Mouse (Mus musculus) myocyte (in vitro differentiated cells): Measurements from ENCODE around the gene Rhox7b. TPM values are rescaled to one million over a fixed set of nuclear protein-coding genes. Genes with fewer than 3 reads are reported as not detected.
"Not testable (repeated sequence)": the region's sequence is repeated elsewhere in the genome, so short reads cannot be mapped to it uniquely, and the experiment has no call there.

Experiments used
- H3K27me3 ChIP-seq: one replicate; pipeline ENCODE4 v1.6.1; 2011; ENCODE audit not compliant: control insufficient read depth, insufficient read depth, insufficient read length
- H3K36me3 ChIP-seq: one replicate; pipeline ENCODE4 v1.6.1; 2011; ENCODE audit not compliant: control insufficient read depth, insufficient read depth
- H3K4me2 ChIP-seq: one replicate; pipeline ENCODE4 v1.6.1; 2011; ENCODE audit warnings: low read depth, control low read depth
- H3K4me3 ChIP-seq: one replicate; pipeline ENCODE4 v1.5.1; 2011; ENCODE audit warnings: mild to moderate bottlenecking, control low read depth, moderate library complexity
- H3K79me2 ChIP-seq: one replicate; pipeline ENCODE4 v1.6.1; 2011; ENCODE audit not compliant: control insufficient read depth, insufficient read depth
- H3ac ChIP-seq: one replicate; pipeline ENCODE4 v1.6.1; 2011; ENCODE audit not compliant: control insufficient read depth, insufficient read length
- CEBPB ChIP-seq: IDR thresholded peaks from 2 replicates; pipeline ENCODE4 v1.6.1; 2011; ENCODE audit warnings: mild to moderate bottlenecking, moderate library complexity; ENCODE audit not compliant: poor library complexity, insufficient read depth, severe bottlenecking
- E2F4 ChIP-seq: IDR thresholded peaks from one replicate; pipeline ENCODE4 v1.6.1; 2011; ENCODE audit warnings: mild to moderate bottlenecking, control low read depth, moderate library complexity; ENCODE audit not compliant: insufficient read depth
- MAX ChIP-seq: IDR thresholded peaks from one replicate; pipeline ENCODE4 v1.6.1; 2011; ENCODE audit warnings: low read depth, mild to moderate bottlenecking, control low read depth
- MYOD1 ChIP-seq, 3 experiments: IDR thresholded peaks; one replicate each; pipeline ENCODE4 v1.6.1; 2011; ENCODE audit warnings: control low read depth in 2 of 3, low read depth in 2 of 3, mild to moderate bottlenecking in 2 of 3, moderate library complexity in 1 of 3; ENCODE audit not compliant: insufficient read length in 2 of 3, control insufficient read depth in 1 of 3
- MYOG ChIP-seq, 3 experiments: IDR thresholded peaks; one replicate each; pipeline ENCODE4 v1.6.1; 2011; ENCODE audit warnings: control low read depth in 2 of 3, low read depth in 2 of 3, mild to moderate bottlenecking in 2 of 3; ENCODE audit not compliant: insufficient read length in 2 of 3, control insufficient read depth in 1 of 3, insufficient read depth in 1 of 3
- POLR2A ChIP-seq: IDR thresholded peaks from one replicate; pipeline ENCODE4 v1.6.1; 2011; ENCODE audit warnings: low read depth, mild to moderate bottlenecking, control low read depth, moderate library complexity; ENCODE audit not compliant: insufficient read length
- POLR2AphosphoS2 ChIP-seq: IDR thresholded peaks from one replicate; pipeline ENCODE4 v1.6.1; 2011; ENCODE audit warnings: low read depth, control low read depth; ENCODE audit not compliant: insufficient read length
- REST ChIP-seq: IDR thresholded peaks from one replicate; pipeline ENCODE4 v1.6.1; 2011; ENCODE audit warnings: mild to moderate bottlenecking, control low read depth, moderate library complexity; ENCODE audit not compliant: insufficient read depth, insufficient read length
- SRF ChIP-seq: IDR thresholded peaks from one replicate; pipeline ENCODE4 v1.6.1; 2011; ENCODE audit warnings: low read depth; ENCODE audit not compliant: control insufficient read depth, insufficient read length
- TCF12 ChIP-seq: IDR thresholded peaks from one replicate; pipeline ENCODE4 v1.6.1; 2011; ENCODE audit warnings: mild to moderate bottlenecking, control low read depth; ENCODE audit not compliant: poor library complexity, insufficient read depth, severe bottlenecking
- TCF3 ChIP-seq: IDR thresholded peaks from one replicate; pipeline ENCODE4 v1.6.1; 2011; ENCODE audit warnings: low read depth, control low read depth; ENCODE audit not compliant: insufficient read length
- USF1 ChIP-seq: IDR thresholded peaks from one replicate; pipeline ENCODE4 v1.6.1; 2011; ENCODE audit warnings: low read depth, mild to moderate bottlenecking, control low read depth, moderate library complexity
- polyA plus RNA-seq: library from polyadenylated mRNA; unstranded; fragments of >200 nt; fragmentation: generic; extraction: Trizol; gene quantifications from one replicate; pipeline ENCODE4 v1.2.1, GENCODE M21; 2012; ENCODE audit warnings: missing spikeins

Gene Rhox7b
- not detected for polyA plus RNA-seq

- not testable (repeated sequence) for H3K27me3 ChIP-seq, H3K36me3 ChIP-seq, H3K4me3 ChIP-seq, H3ac ChIP-seq, H3K79me2 ChIP-seq, H3K4me2 ChIP-seq
These were observed at the start of gene Rhox7b for GRCm38 (mm10) chrX:37897132-37897531. TSS of gene Rhox7b (minus strand) at chrX:37897232.

GRCm38 (mm10) chrX:37916311-37916710 is 19.3 kb upstream of the Rhox7b start:
- Histone ChIP-seq H3K36me3 (no peaks in the 10 kb centered on the region), H3K79me2 (no peaks in the 10 kb centered on the region), H3ac (no peak overlapping the region), H3K4me2 (no peak overlapping the region), H3K27me3 (no peaks in the 10 kb centered on the region), H3K4me3 (no peak overlapping the region)
- TF ChIP-seq POLR2AphosphoS2 = no peak
- TF ChIP-seq E2F4 = no peak
- no peak for TF ChIP-seq MYOD1 (IDR thresholded peaks at IDR 0.05; ENCODE audit: control insufficient read depth in 1 of 3, insufficient read length in 2 of 3, low read depth in 2 of 3)
- TF ChIP-seq CEBPB = no peak
- TF ChIP-seq TCF3 = no peak
- no peak for TF ChIP-seq USF1
- no peak for TF ChIP-seq MAX
- TF ChIP-seq TCF12 = no peak
- no peak for TF ChIP-seq MYOG (IDR thresholded peaks at IDR 0.05; ENCODE audit: control insufficient read depth in 1 of 3, insufficient read depth in 1 of 3, insufficient read length in 2 of 3, low read depth in 2 of 3)
- no peak for TF ChIP-seq POLR2A
- TF ChIP-seq REST = no peak
- TF ChIP-seq SRF = no peak

GRCm38 (mm10) chrX:37908581-37908980 is 11.5 kb upstream of the Rhox7b start:
- TF ChIP-seq MYOG (IDR thresholded peaks at IDR 0.05; ENCODE audit: control insufficient read depth in 1 of 3, insufficient read depth in 1 of 3, insufficient read length in 2 of 3, low read depth in 2 of 3) (no peak), TCF3 (no peak), E2F4 (no peak), MAX (no peak)
- H3K79me2 ChIP-seq = no peaks in the 10 kb centered on the region

GRCm38 (mm10) chrX:37903727-37904126 is 6.7 kb upstream of the Rhox7b start:
- no peak overlapping the region for H3ac ChIP-seq
- no peaks in the 10 kb centered on the region for H3K36me3 ChIP-seq
- no peak overlapping the region for H3K4me2 ChIP-seq
- no peak overlapping the region for H3K4me3 ChIP-seq
- H3K79me2 ChIP-seq = no peaks in the 10 kb centered on the region
- TF ChIP-seq POLR2AphosphoS2 (no peak), SRF (no peak), POLR2A (no peak), MAX (no peak), CEBPB (no peak), E2F4 (no peak), MYOD1 (IDR thresholded peaks at IDR 0.05; ENCODE audit: control insufficient read depth in 1 of 3, insufficient read length in 2 of 3, low read depth in 2 of 3) (no peak), MYOG (IDR thresholded peaks at IDR 0.05; ENCODE audit: control insufficient read depth in 1 of 3, insufficient read depth in 1 of 3, insufficient read length in 2 of 3, low read depth in 2 of 3) (no peak), USF1 (no peak), TCF3 (no peak), TCF12 (no peak)
- no peaks in the 10 kb centered on the region for H3K27me3 ChIP-seq

More at GRCm38 (mm10) chrX:37908581-37908980, 11.5 kb upstream of the Rhox7b start:
- H3K27me3 ChIP-seq = no peaks in the 10 kb centered on the region
- H3ac ChIP-seq = no peak overlapping the region
- no peak overlapping the region for H3K4me3 ChIP-seq
- H3K4me2 ChIP-seq = no peak overlapping the region
- H3K36me3 ChIP-seq = no peaks in the 10 kb centered on the region

GRCm38 (mm10) chrX:37901670-37902069 is 4.6 kb upstream of the Rhox7b start, which contains the start of gene Rhox9:
TSS of gene Rhox9 (minus strand) at chrX:37901770.
- not testable (repeated sequence) for H3K4me2 ChIP-seq, H3K4me3 ChIP-seq, H3K27me3 ChIP-seq, H3ac ChIP-seq, H3K79me2 ChIP-seq, H3K36me3 ChIP-seq

- Histone ChIP-seq H3K79me2 (no peaks in the 10 kb centered on the region), H3ac (no peak within 1 kb of the TSS), H3K4me3 (no peak within 1 kb of the TSS), H3K27me3 (no peaks in the 10 kb centered on the region), H3K36me3 (no peaks in the 10 kb centered on the region), H3K4me2 (no peak within 1 kb of the TSS)
- no peak for TF ChIP-seq USF1
- no peak for TF ChIP-seq MAX
- TF ChIP-seq E2F4 = no peak
- no peak for TF ChIP-seq CEBPB
- no peak for TF ChIP-seq REST
- TF ChIP-seq MYOG (IDR thresholded peaks at IDR 0.05; ENCODE audit: control insufficient read depth in 1 of 3, insufficient read depth in 1 of 3, insufficient read length in 2 of 3, low read depth in 2 of 3) = no peak
- TF ChIP-seq POLR2A = no peak
- TF ChIP-seq TCF12 = no peak
- no peak for TF ChIP-seq POLR2AphosphoS2
- TF ChIP-seq MYOD1 (IDR thresholded peaks at IDR 0.05; ENCODE audit: control insufficient read depth in 1 of 3, insufficient read length in 2 of 3, low read depth in 2 of 3) = no peak
- TF ChIP-seq SRF = no peak
- no peak for TF ChIP-seq TCF3
These were observed 18.2 kb downstream of the Rhox7b start, which contains the start of gene Rhox8 for GRCm38 (mm10) chrX:37878844-37879243. TSS of gene Rhox8 (minus strand) at chrX:37878944.
